Mouse (Mus musculus): ENCODE data around the gene Mlxip.

GRCm38 (mm10) chr5:123413866-123414363 is 19.3 kb downstream of the Mlxip start:
- TF ChIP-seq CTCF (IDR thresholded peaks at IDR 0.05) = no peak
- TF ChIP-seq EP300 (IDR thresholded peaks at IDR 0.05) = no peak

Data from lung, postnatal 0 days (tissue).